Mouse (Mus musculus): Measurements from ENCODE around the gene Rtbdn. TPM values are rescaled to one million over a fixed set of nuclear protein-coding genes. Genes with fewer than 3 reads are reported as not detected.
A peak's percentile ranks its signal among the peaks of the same experiment; 100 is the strongest.

The Rtbdn gene
- polyA plus RNA-seq, 1 experiment from 2014 or later, result 0.58 TPM

DNA sequence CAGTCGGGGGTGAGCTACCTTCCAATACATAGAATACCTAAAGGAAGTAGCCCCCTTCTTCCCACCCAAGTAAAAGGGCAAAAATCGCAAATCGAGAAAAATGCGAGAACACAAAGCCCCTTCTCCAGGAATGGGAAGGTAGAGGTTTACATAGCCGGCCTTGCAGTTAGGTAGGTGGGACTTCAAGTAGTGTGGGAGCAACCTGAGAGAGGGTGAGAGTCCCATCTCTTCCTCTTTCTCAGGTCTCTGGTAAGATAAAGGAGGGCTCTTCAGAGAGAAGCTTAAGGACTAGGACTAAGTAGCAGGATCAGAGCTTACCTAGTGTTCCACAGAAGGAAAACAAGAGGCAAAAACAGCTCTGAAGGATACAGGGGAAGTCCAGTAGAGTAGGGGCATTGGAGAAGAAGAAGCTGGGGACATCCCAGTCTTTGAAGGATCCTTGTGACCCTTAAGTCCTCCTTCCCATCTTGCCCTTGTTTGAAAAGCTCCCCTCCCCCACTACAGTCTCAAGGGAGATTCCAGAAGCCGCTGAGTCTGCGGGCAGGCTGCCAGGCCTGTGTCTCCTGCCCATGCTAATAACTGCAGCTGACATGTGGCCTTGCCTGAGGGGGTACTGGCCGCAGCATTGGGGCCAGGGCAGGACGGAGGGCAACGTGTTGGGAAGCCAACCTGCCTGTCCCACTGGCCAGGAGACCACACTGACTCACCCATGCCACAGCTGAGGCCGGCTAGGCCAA, 34.0 kb downstream of the Rtbdn start:
- H3K4me1 ChIP-seq, result peaks cover 89% of the 10 kb centered on the region
- peaks cover 33% of the 10 kb centered on the region for H3K27me3 ChIP-seq (ENCODE audit: low read depth, poor library complexity, severe bottlenecking)
- DNase-seq (ENCODE audit: low spot score), result no peak
- peak overlapping the region; percentile 63; the same call in 1 of the 2 replicates for H3K4me3 ChIP-seq
- WGBS, result 36% methylated on average over 11 of the region's 11 CpGs
- peak overlapping the region; percentile 86 for H3K27ac ChIP-seq
- no peaks in the 10 kb centered on the region for H3K36me3 ChIP-seq
- H3K9me3 ChIP-seq (replicated peaks), result no peaks in the 10 kb centered on the region

DNA sequence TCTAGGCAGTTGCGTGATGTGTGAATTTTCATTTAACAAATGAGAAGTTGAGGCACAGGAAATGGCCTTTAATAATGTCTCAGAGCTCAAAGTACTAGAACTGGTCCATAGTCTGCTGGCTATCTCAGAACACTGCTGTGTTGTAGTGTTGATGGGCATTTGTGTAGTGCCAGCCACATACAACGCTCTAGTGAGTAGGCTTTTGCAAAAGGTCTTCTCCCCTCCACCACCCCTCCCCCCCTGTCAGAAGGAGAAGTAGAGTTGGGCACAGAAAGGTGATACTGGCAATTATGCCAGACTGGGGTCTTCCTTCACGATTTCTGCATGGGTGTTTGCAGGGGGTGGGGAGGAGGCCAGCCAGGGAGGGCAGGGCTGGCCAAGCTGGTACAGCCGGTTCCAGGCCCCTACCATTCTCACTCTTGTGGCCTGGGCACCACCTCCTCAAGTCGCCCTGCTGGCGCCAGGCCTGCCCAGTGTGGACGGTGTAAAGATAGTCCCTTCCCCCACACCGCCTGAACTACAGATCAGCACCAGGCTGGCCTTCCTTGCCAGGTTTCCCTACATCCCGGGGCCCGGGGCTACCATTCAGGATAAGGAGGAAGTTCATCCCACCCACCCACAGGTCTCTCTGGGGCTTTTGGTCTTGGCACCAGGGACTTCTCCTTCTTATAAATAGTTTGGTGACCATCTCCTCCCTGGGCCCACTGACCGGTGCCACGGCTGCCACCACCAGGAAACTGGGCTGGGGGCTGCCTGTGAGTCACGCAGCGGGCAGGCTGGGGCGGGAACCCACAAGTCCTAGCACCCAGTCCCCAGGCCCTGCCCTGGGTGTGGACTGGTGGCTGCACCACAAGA, 35.1 kb downstream of the Rtbdn start:
- DNase-seq (ENCODE audit: low spot score), result no peak
- peaks cover 37% of the 10 kb centered on the region for H3K27me3 ChIP-seq (ENCODE audit: low read depth, poor library complexity, severe bottlenecking)
- H3K36me3 ChIP-seq, result no peaks in the 10 kb centered on the region
- H3K4me1 ChIP-seq, result peaks cover 86% of the 10 kb centered on the region
- WGBS, result 80% methylated on average over 15 of the region's 15 CpGs
- H3K9me3 ChIP-seq (replicated peaks), result no peaks in the 10 kb centered on the region
- no peak overlapping the region for H3K4me3 ChIP-seq
- peak overlapping the region; percentile 56 for H3K27ac ChIP-seq

- H3K27ac ChIP-seq, result peak overlapping the region; percentile 56
- DNase-seq (ENCODE audit: low spot score), result no peak
- H3K9me3 ChIP-seq (replicated peaks), result no peaks in the 10 kb centered on the region
- no peak overlapping the region for H3K4me3 ChIP-seq
- peaks cover 80% of the 10 kb centered on the region for H3K4me1 ChIP-seq
- H3K36me3 ChIP-seq, result no peaks in the 10 kb centered on the region
- WGBS, result 76% methylated on average over 3 of the region's 3 CpGs
- peaks cover 37% of the 10 kb centered on the region for H3K27me3 ChIP-seq (ENCODE audit: low read depth, poor library complexity, severe bottlenecking)
Measured at GRCm38 (mm10) chr8:84982499-84983011, 35.8 kb downstream of the Rtbdn start.

DNA sequence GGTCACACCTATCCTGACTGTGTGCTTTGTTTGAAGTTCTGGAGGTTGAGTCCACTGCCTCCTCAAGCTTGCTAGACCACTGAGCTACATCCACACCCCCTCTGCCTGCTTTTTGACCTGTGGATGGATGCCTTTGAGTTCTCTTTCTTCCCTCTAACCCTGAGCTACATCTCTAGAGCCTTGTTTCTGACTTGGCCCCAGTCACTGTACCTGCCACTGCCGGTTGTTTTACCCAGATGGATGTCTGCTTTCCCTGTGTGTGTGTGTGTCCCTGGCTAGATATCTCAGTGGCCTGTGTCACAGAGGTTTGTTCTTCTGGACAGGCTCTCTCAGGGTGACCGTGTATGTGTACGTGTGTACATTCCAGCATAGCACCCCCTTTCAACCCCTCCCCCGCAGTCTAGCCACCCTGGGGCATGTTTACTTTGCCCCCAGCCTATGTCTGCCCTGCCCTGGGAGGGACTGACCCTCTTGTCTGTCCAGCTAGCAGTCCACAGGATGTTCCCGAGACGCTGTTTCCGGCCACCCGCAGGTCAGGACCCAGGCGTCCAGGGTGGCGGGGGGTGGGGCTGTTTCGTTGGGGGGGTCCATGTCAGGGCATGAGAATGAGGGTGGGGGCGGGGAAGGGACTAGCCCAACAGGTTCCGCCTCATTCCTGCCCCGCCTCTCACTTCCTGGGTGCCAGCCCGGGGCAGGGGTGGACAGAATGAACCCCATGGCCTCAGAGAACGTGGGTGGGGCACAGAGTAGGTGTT, 37.7 kb downstream of the Rtbdn start:
- H3K4me1 ChIP-seq, result peaks cover 67% of the 10 kb centered on the region
- H3K9me3 ChIP-seq (replicated peaks), result no peaks in the 10 kb centered on the region
- H3K27ac ChIP-seq, result peak overlapping the region; percentile 89
- H3K27me3 ChIP-seq (ENCODE audit: low read depth, poor library complexity, severe bottlenecking), result peaks cover 30% of the 10 kb centered on the region
- DNase-seq (ENCODE audit: low spot score), result peak; percentile 42
- peak overlapping the region; percentile 66 for H3K4me3 ChIP-seq
- WGBS, result 6% methylated on average over 16 of the region's 16 CpGs
- H3K36me3 ChIP-seq, result no peaks in the 10 kb centered on the region

DNA sequence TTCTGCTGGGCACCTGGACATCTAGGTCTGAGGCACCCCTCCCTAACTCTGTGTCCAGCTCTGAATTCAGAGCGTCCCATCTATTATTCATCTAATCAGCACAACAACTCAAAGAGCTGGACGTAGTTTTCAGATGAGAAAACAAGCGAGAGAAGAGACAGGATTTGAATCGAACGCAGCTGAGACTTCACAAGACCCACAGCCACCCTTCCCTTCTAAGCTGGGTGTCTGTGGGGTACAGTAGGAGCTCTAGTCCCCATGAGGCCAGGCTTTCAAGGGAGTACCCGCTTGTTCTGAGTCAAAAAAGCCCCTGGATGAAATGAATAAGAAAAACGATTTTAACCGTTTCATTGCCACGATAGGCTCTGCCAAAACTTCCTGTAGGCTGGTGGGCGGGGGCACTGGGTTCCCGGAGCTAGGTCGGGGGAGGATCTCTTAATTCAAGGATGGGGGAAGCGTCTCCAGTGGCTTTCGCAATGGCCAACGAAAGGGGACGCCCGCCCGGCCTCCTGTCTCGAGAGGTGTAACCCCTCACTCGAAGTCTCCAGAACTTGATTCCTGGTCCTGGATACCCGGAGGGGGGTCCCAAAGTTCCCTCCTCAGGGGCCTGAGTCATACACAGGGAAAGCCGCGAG, 38.4 kb downstream of the Rtbdn start:
- WGBS, result under 1% methylated on average over 23 of the region's 23 CpGs
- Histone ChIP-seq H3K36me3 (no peaks in the 10 kb centered on the region), H3K27me3 (ENCODE audit: low read depth, poor library complexity, severe bottlenecking) (peaks cover 28% of the 10 kb centered on the region), H3K27ac (peak overlapping the region; percentile 89), H3K4me1 (peaks cover 67% of the 10 kb centered on the region), H3K9me3 (replicated peaks) (no peaks in the 10 kb centered on the region), H3K4me3 (peak overlapping the region; percentile 66)
- no peak for DNase-seq (ENCODE audit: low spot score)

- H3K4me1 ChIP-seq, result peaks cover 65% of the 10 kb centered on the region
- peak overlapping the region; percentile 66 for H3K4me3 ChIP-seq
- peak; percentile 91 for DNase-seq (ENCODE audit: low spot score)
- peaks cover 23% of the 10 kb centered on the region; the same call in 1 of the 2 replicates for H3K27me3 ChIP-seq (ENCODE audit: low read depth, poor library complexity, severe bottlenecking)
- WGBS, result 0% methylated on average over 53 of the region's 53 CpGs
- no peaks in the 10 kb centered on the region for H3K9me3 ChIP-seq (replicated peaks)
- no peaks in the 10 kb centered on the region for H3K36me3 ChIP-seq
- peak overlapping the region; percentile 89 for H3K27ac ChIP-seq
Measured at GRCm38 (mm10) chr8:84985684-84986378, 39.0 kb downstream of the Rtbdn start.

DNA sequence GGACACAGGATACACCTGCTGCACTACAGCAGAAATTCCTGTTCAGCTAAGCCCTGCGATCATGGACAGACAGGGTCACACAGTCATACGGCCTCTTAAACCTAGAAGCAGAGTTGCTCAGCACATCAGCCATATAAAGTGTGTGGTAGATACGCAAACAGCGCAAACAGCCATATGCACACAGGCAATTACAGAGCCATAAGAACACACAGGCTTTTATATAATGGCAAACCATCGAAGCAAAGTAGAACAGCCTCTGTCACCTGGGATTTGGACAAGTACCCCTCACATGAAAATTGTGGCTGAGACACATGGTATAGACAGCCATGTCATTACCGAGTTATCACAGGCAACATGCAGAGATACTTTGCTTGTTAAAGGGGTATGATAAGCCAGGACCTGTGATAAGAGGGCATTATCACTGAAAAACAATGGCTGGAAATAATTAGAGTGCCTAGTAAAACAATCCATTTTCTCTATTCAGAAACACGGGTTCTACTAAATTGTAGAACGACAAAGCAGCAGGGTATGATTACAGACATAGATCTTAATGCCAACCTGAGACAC, 39.7 kb downstream of the Rtbdn start:
- Histone ChIP-seq H3K9me3 (replicated peaks) (no peaks in the 10 kb centered on the region), H3K27ac (peak overlapping the region; percentile 89), H3K36me3 (no peaks in the 10 kb centered on the region), H3K4me3 (peak overlapping the region; percentile 66), H3K4me1 (peaks cover 64% of the 10 kb centered on the region), H3K27me3 (ENCODE audit: low read depth, poor library complexity, severe bottlenecking) (peaks cover 24% of the 10 kb centered on the region; the same call in 1 of the 2 replicates)
- no peak for DNase-seq (ENCODE audit: low spot score)
- 44% methylated on average over 8 of the region's 8 CpGs for WGBS

GRCm38 (mm10) chr8:84987388-84987787, 40.6 kb downstream of the Rtbdn start:
- peaks cover 24% of the 10 kb centered on the region; the same call in 1 of the 2 replicates for H3K27me3 ChIP-seq (ENCODE audit: low read depth, poor library complexity, severe bottlenecking)
- DNase-seq (ENCODE audit: low spot score), result no peak
- no peak overlapping the region for H3K27ac ChIP-seq
- 85% methylated on average over 5 of the region's 5 CpGs for WGBS
- H3K4me1 ChIP-seq, result peaks cover 55% of the 10 kb centered on the region
- no peak overlapping the region for H3K4me3 ChIP-seq
- no peaks in the 10 kb centered on the region for H3K9me3 ChIP-seq (replicated peaks)
- no peaks in the 10 kb centered on the region for H3K36me3 ChIP-seq

- Histone ChIP-seq H3K4me1 (peaks cover 54% of the 10 kb centered on the region), H3K27ac (no peak overlapping the region; the same call in 1 of the 2 replicates), H3K9me3 (replicated peaks) (no peaks in the 10 kb centered on the region), H3K27me3 (ENCODE audit: low read depth, poor library complexity, severe bottlenecking) (peaks cover 28% of the 10 kb centered on the region; the same call in 1 of the 2 replicates), H3K36me3 (no peaks in the 10 kb centered on the region), H3K4me3 (no peak overlapping the region)
- DNase-seq (ENCODE audit: low spot score), result no peak
- 75% methylated on average over 2 of the region's 2 CpGs for WGBS
Measured at GRCm38 (mm10) chr8:84987903-84988302, 41.1 kb downstream of the Rtbdn start.

GRCm38 (mm10) chr8:84989311-84989731, 42.5 kb downstream of the Rtbdn start:
- H3K4me1 ChIP-seq, result peaks cover 45% of the 10 kb centered on the region
- peak; percentile 43 for DNase-seq (ENCODE audit: low spot score)
- peaks cover 42% of the 10 kb centered on the region for H3K27me3 ChIP-seq (ENCODE audit: low read depth, poor library complexity, severe bottlenecking)
- no peaks in the 10 kb centered on the region for H3K36me3 ChIP-seq
- 9% methylated on average over 15 of the region's 15 CpGs for WGBS
- peak overlapping the region; percentile 73 for H3K4me3 ChIP-seq
- no peaks in the 10 kb centered on the region for H3K9me3 ChIP-seq (replicated peaks)
- H3K27ac ChIP-seq, result peak overlapping the region; percentile 87

DNA sequence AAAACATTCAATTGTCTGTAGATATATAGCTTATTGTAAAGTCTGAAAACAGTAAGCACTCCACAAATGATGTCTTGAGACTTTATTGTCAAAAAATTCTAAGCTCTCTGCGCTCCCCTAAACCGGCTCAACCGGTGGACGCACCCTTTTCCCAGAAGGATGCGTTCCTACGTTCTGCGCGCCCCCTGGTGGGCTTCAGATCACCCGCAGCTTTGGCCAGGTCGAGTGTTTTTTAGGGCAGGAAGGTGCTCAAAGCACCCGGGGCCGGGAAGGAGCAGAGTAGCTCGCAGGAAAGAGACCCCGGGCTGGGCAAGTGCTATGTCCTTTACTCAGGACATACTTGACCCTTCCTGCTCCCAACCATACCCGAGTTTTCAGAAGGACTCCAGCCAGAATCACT, 43.0 kb downstream of the Rtbdn start:
- Histone ChIP-seq H3K27me3 (ENCODE audit: low read depth, poor library complexity, severe bottlenecking) (peaks cover 47% of the 10 kb centered on the region), H3K27ac (peak overlapping the region; percentile 87), H3K9me3 (replicated peaks) (no peaks in the 10 kb centered on the region), H3K36me3 (no peaks in the 10 kb centered on the region), H3K4me3 (peak overlapping the region; percentile 73), H3K4me1 (peaks cover 40% of the 10 kb centered on the region)
- WGBS, result under 1% methylated on average over 15 of the region's 15 CpGs
- DNase-seq (ENCODE audit: low spot score), result peak; percentile 95

Measured in limb, embryonic 10.5 days (tissue).